Mouse (Mus musculus): ENCODE measurements around the gene Lsm4. TPM values are rescaled to one million over a fixed set of nuclear protein-coding genes. Genes with fewer than 3 reads are reported as not detected.

Gene Lsm4
- total and polyA plus RNA-seq, 2 experiments from 2014 or later = 202 to 438 TPM

- Histone ChIP-seq H3K36me3 (replicated peaks; ENCODE audit: control insufficient read depth, insufficient read depth, low read length) (no peaks in the 10 kb centered on the region), H3K9ac (replicated peaks; ENCODE audit: low read depth, low read length) (no peak within 1 kb of the TSS), H3K27me3 (ENCODE audit: control insufficient read depth, insufficient read depth, low read length) (0 out of 2 replicates have a peak, but pooled peaks cover 8% of the 10 kb centered on the region), H3K4me3 (ENCODE audit: low read depth, low read length) (no peak within 1 kb of the TSS), H3K9me3 (replicated peaks; ENCODE audit: control insufficient read depth, low read length) (no peaks in the 10 kb centered on the region), H3K27ac (ENCODE audit: low read depth) (no peak within 1 kb of the TSS), H3K4me1 (ENCODE audit: control insufficient read depth, insufficient read depth) (no peaks in the 10 kb centered on the region), H3K4me2 (ENCODE audit: low read depth, low read length) (no peak within 1 kb of the TSS)
- ATAC-seq (ENCODE audit: insufficient read depth, low read depth) (no peak), DNase-seq (ENCODE audit: low spot score) (no peak)
- 2% methylated on average over 16 of the region's 19 CpGs for WGBS
- TF ChIP-seq EP300 (IDR thresholded peaks at IDR 0.05; ENCODE audit: low read depth) = no peak
- peak; percentile 69 for TF ChIP-seq CTCF (IDR thresholded peaks at IDR 0.05; ENCODE audit: low read depth)
Measured at GRCm38 (mm10) chr8:70718297-70718696, 45.2 kb downstream of the Lsm4 start, which contains the start of gene Gm3336. Gm3336 (plus strand) TSS chr8:70718543.

- no peak for DNase-seq (ENCODE audit: low spot score)
Measured at GRCm38 (mm10) chr8:70719796-70720270, 46.8 kb downstream of the Lsm4 start.

GRCm38 (mm10) chr8:70720739-70721138 lies 47.7 kb downstream of the Lsm4 start:
- TF ChIP-seq EP300 (IDR thresholded peaks at IDR 0.05; ENCODE audit: low read depth) (no peak), CTCF (IDR thresholded peaks at IDR 0.05; ENCODE audit: low read depth) (peak; percentile 96)
- 1% methylated on average over 3 of the region's 3 CpGs for WGBS
- Histone ChIP-seq H3K4me2 (ENCODE audit: low read depth, low read length) (no peak overlapping the region), H3K36me3 (replicated peaks; ENCODE audit: control insufficient read depth, insufficient read depth, low read length) (no peaks in the 10 kb centered on the region), H3K4me1 (ENCODE audit: control insufficient read depth, insufficient read depth) (no peaks in the 10 kb centered on the region), H3K27ac (ENCODE audit: low read depth) (no peak overlapping the region), H3K9me3 (replicated peaks; ENCODE audit: control insufficient read depth, low read length) (no peaks in the 10 kb centered on the region), H3K27me3 (ENCODE audit: control insufficient read depth, insufficient read depth, low read length) (0 out of 2 replicates have a peak, but pooled peaks cover 8% of the 10 kb centered on the region), H3K4me3 (ENCODE audit: low read depth, low read length) (no peak overlapping the region), H3K9ac (replicated peaks; ENCODE audit: low read depth, low read length) (no peak overlapping the region)
- peak; percentile 62; the same call in 1 of the 2 replicates for ATAC-seq (ENCODE audit: insufficient read depth, low read depth)
- peak; percentile 43 for DNase-seq (ENCODE audit: low spot score)

More at GRCm38 (mm10) chr8:70719796-70720270, 46.8 kb downstream of the Lsm4 start:
- no peak for TF ChIP-seq CTCF (IDR thresholded peaks at IDR 0.05; ENCODE audit: low read depth)
- no peak for TF ChIP-seq EP300 (IDR thresholded peaks at IDR 0.05; ENCODE audit: low read depth)
- Histone ChIP-seq H3K36me3 (replicated peaks; ENCODE audit: control insufficient read depth, insufficient read depth, low read length) (no peaks in the 10 kb centered on the region), H3K27me3 (ENCODE audit: control insufficient read depth, insufficient read depth, low read length) (0 out of 2 replicates have a peak, but pooled peaks cover 8% of the 10 kb centered on the region), H3K9me3 (replicated peaks; ENCODE audit: control insufficient read depth, low read length) (no peaks in the 10 kb centered on the region), H3K9ac (replicated peaks; ENCODE audit: low read depth, low read length) (no peak overlapping the region), H3K27ac (ENCODE audit: low read depth) (no peak overlapping the region), H3K4me2 (ENCODE audit: low read depth, low read length) (no peak overlapping the region), H3K4me3 (ENCODE audit: low read depth, low read length) (no peak overlapping the region), H3K4me1 (ENCODE audit: control insufficient read depth, insufficient read depth) (no peaks in the 10 kb centered on the region)
- WGBS = 49% methylated on average over 9 of the region's 9 CpGs
- no peak for ATAC-seq (ENCODE audit: insufficient read depth, low read depth)

- Histone ChIP-seq H3K27me3 (ENCODE audit: control insufficient read depth, insufficient read depth, low read length) (peaks cover 14% of the 10 kb centered on the region; the same call in 1 of the 2 replicates), H3K4me1 (ENCODE audit: control insufficient read depth, insufficient read depth) (no peaks in the 10 kb centered on the region), H3K27ac (ENCODE audit: low read depth) (no peak overlapping the region), H3K9ac (replicated peaks; ENCODE audit: low read depth, low read length) (no peak overlapping the region), H3K4me3 (ENCODE audit: low read depth, low read length) (no peak overlapping the region), H3K9me3 (replicated peaks; ENCODE audit: control insufficient read depth, low read length) (no peaks in the 10 kb centered on the region), H3K4me2 (ENCODE audit: low read depth, low read length) (no peak overlapping the region), H3K36me3 (replicated peaks; ENCODE audit: control insufficient read depth, insufficient read depth, low read length) (no peaks in the 10 kb centered on the region)
- WGBS = 78% methylated on average over 8 of the region's 8 CpGs
- TF ChIP-seq EP300 (IDR thresholded peaks at IDR 0.05; ENCODE audit: low read depth) = no peak
- TF ChIP-seq CTCF (IDR thresholded peaks at IDR 0.05; ENCODE audit: low read depth) = no peak
- no peak for DNase-seq (ENCODE audit: low spot score)
- no peak for ATAC-seq (ENCODE audit: insufficient read depth, low read depth)
Measured at GRCm38 (mm10) chr8:70721601-70722000, 48.6 kb downstream of the Lsm4 start.

GRCm38 (mm10) chr8:70723486-70724210 lies 50.6 kb downstream of the Lsm4 start, which contains the start of gene Pde4c:
Pde4c (plus strand) TSS chr8:70723720.
- Histone ChIP-seq H3K36me3 (replicated peaks; ENCODE audit: control insufficient read depth, insufficient read depth, low read length) (no peaks in the 10 kb centered on the region), H3K9me3 (replicated peaks; ENCODE audit: control insufficient read depth, low read length) (no peaks in the 10 kb centered on the region), H3K4me3 (ENCODE audit: low read depth, low read length) (no peak within 1 kb of the TSS), H3K27me3 (ENCODE audit: control insufficient read depth, insufficient read depth, low read length) (peaks cover 29% of the 10 kb centered on the region), H3K4me1 (ENCODE audit: control insufficient read depth, insufficient read depth) (no peaks in the 10 kb centered on the region), H3K27ac (ENCODE audit: low read depth) (no peak within 1 kb of the TSS), H3K9ac (replicated peaks; ENCODE audit: low read depth, low read length) (no peak within 1 kb of the TSS), H3K4me2 (ENCODE audit: low read depth, low read length) (no peak within 1 kb of the TSS)
- 52% methylated on average over 7 of the region's 7 CpGs for WGBS
- DNase-seq (ENCODE audit: low spot score) (no peak), ATAC-seq (ENCODE audit: insufficient read depth, low read depth) (no peak)
- no peak for TF ChIP-seq EP300 (IDR thresholded peaks at IDR 0.05; ENCODE audit: low read depth)
- no peak for TF ChIP-seq CTCF (IDR thresholded peaks at IDR 0.05; ENCODE audit: low read depth)
